Mouse (Mus musculus) brain, embryonic 14.5 days (tissue): ENCODE measurements around the gene 4930519P11Rik.

Experiments used
- CTCF ChIP-seq: fragments of 200-500 bp; IDR thresholded peaks from 2 replicates; pipeline ENCODE4 v1.5.1; 2012; ENCODE audit warnings: inconsistent platforms, mild to moderate bottlenecking, moderate library complexity, borderline replicate concordance; ENCODE audit not compliant: insufficient read depth, insufficient read length; ENCODE audit errors: extremely low read depth
- POLR2A ChIP-seq: fragments of 200-500 bp; IDR thresholded peaks from 2 replicates; pipeline ENCODE4 v1.6.1; 2012; ENCODE audit warnings: mild to moderate bottlenecking, inconsistent platforms, borderline replicate concordance; ENCODE audit not compliant: poor library complexity, insufficient read depth, insufficient read length, severe bottlenecking; ENCODE audit errors: extremely low read depth

GRCm38 (mm10) chr2:154577744-154578067 is 35.5 kb downstream of the 4930519P11Rik start:
- TF ChIP-seq CTCF (no peak), POLR2A (no peak)
